Mouse (Mus musculus) lung, postnatal 0 days (tissue): ENCODE results near the gene Ip6k2.

Experiments
- CTCF ChIP-seq: IDR thresholded peaks from 2 replicates; pipeline ENCODE4 v1.5.1; 2016; ENCODE audit warnings: antibody characterized with exemption, mild to moderate bottlenecking
- EP300 ChIP-seq: IDR thresholded peaks from 2 replicates; pipeline ENCODE4 v1.6.1; 2016; ENCODE audit warnings: antibody characterized with exemption, mild to moderate bottlenecking, control low read depth

DNA sequence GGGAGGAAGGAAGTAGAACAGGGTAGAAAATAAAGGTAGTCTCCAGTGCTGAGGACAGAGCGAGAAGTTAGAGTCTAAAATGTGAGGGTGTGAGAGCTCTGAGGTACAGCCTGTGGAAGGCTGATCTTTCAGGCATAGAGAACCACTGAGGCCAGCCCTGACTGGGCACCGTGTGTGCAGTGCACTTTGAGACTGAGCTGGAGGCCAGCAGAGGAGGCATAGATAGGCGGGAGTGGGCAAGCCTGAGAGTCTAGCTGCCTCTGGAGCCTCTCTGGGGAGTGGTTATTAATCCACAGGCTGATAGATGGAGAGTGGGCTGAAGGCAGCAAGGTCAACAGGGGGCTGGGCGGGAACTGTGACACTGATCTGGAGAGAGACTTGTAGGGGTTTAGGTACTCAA, 1.7 kb upstream of the Ip6k2 start:
- no peak for TF ChIP-seq CTCF
- TF ChIP-seq EP300, result no peak
